Mouse (Mus musculus) brown adipose tissue, adult 24 weeks (tissue): ENCODE measurements around the gene Thrap3. TPM values are rescaled to one million over a fixed set of nuclear protein-coding genes. Genes with fewer than 3 reads are reported as not detected.

Source experiments
- H3K27ac ChIP-seq: fragments of 200-500 bp; replicated peaks from 2 replicates; pipeline ENCODE4 v1.5.1; 2012; ENCODE audit warnings: low read depth, mild to moderate bottlenecking, low read length
- H3K4me1 ChIP-seq: fragments of 200-500 bp; 2 replicates; pipeline ENCODE4 v1.6.1; 2012; ENCODE audit warnings: low read length, mixed read lengths; ENCODE audit not compliant: control insufficient read depth, insufficient read depth, insufficient read length
- H3K4me3 ChIP-seq: fragments of 200-500 bp; 2 replicates; pipeline ENCODE4 v1.5.1; 2012; ENCODE audit warnings: low read depth, mild to moderate bottlenecking, low read length, moderate library complexity; ENCODE audit not compliant: insufficient read depth
- polyA plus RNA-seq: library from polyadenylated mRNA; stranded (reverse); fragments of >200 nt; gene quantifications from 2 replicates; pipeline ENCODE4 v1.2.4, GENCODE M21; 2012; ENCODE audit not compliant: missing spikeins, insufficient read depth, insufficient read length

Thrap3 gene
- polyA plus RNA-seq, 1 experiment: 120 TPM

DNA sequence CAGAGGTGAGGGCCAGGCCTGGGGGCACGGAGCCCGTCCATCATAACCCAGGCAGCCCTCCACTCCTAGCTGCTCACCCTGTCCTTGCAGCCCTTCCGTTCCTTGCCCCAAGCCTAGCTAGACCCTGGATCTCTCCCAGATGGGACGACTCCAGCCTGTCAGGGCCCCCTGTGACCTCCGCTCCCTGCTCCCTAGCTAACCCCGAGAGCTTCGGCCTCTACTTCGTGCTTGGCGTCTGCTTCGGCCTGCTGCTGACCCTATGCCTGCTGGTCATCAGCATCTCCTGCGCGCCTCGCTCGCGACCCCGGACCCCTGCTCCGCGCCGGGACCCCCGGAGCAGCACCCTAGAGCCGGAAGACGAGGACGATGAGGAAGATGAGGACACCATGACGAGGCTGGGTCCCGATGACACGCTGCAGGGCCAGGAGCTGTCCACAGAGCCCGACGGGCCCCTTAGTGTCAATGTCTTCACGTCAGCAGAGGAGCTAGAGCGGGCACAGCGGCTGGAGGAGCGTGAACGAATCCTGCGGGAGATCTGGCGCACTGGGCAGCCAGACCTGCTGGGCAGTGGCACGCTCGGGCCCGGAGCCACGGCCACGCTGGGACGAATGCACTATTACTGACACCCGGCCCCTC is 53.4 kb downstream of the Thrap3 start:
- peak overlapping the region; percentile 83 for H3K27ac ChIP-seq
- H3K4me3 ChIP-seq: peak overlapping the region; percentile 76
- H3K4me1 ChIP-seq: peaks cover 13% of the 10 kb centered on the region

DNA sequence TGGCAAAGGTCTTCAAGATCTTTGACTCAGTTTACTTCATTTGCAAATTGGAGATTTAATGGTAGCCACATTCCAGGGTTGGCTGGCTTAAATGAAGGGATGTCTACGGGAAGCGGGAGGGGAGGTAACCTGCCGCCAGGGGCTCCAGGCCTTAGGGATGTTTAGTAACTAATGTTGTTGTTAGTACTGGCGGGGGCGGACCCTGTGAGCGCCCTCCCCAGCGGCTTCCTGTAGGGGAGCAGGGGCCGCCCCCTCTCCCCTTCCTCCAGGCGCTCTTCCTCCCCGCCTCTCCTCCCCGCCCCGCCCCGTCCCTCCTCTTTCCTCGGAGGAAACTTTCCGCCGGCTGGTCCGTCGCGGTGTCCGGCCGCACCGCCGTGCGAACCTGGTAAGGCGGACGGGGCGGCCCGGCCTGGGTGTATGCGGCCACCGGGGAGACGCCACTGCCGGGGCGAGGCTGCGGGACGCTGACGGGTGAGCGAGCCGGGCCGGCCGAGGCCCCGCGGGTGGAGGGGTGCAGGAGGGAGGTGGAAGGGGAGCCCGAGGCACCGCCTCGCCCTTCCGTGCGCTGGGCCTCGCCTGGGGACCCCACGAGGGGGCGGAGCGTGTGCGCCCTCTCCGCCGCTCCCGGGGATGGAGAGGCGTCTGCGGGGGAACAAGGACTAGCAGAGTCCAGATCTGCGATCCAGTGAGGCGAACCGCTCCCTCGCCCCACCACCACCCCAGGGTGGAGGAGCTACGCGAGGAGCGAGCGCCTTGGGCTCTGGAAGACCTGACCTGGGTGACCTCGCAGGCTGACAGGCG is 54.2 kb downstream of the Thrap3 start:
- peak overlapping the region; percentile 76 for H3K4me3 ChIP-seq
- peak overlapping the region; percentile 83 for H3K27ac ChIP-seq
- peaks cover 13% of the 10 kb centered on the region for H3K4me1 ChIP-seq

DNA sequence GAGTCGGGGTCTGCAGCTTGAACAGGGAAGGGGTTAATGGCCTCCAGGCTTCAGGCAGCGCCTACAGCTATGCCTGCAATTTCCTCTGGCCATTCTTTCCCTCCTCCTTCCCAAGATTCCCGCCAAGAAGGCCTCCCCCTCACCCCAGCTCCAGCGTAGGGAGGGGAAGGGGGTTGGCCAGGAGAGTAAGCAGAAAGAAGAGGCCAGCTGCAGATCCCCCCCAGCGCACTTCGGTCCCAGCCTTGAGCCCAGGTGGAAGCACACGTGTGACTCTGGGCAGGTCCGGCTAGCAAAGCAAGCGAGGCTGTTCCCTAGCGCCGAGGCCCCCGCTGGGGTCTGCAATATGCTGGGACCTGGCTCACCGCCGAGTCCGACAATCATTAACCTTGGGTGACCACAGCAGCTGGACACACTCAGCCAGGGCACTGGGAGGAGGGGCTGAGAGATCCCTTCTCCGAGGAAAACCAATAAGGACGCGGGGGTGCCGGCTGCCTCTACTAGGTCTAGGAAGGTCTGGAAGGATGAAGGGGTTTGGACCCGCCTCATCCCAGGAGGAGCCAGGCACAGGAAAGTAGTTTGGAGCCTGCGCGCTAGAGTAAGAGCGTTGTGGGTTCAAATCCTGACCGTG is 54.9 kb downstream of the Thrap3 start, which contains the start of gene Eva1b:
Gene Eva1b (plus strand): TSS at position 212 of the 628 bp plus-strand sequence.
- Histone ChIP-seq H3K4me3 (peak within 1 kb of the TSS; percentile 76), H3K4me1 (peaks cover 13% of the 10 kb centered on the region), H3K27ac (peak within 1 kb of the TSS; percentile 83)

DNA sequence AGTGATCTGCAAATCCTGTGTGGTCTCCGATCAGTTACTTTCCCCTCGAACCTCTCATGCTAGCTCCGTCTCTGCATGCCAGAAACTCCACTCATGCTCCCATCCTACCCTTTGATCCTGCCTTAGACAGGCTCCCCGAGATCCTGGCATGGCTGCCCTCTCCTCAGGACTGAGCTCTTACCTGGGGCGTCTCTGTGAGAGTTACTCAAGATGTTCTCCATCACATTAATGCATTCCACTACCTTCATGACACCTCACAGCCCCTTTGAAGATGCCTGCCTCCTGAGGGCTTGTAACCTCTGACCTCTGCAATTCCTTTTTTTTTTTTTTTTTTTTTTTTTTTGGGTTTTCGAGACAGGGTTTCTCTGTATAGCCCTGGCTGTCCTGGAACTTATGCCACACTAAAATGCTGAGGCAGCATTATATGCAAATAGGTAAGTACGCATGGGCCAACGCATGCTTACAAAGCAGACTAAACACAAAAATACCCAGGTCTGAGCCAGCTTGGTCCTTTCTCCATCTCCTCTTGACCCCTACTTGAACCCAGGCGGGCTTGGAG is 55.5 kb downstream of the Thrap3 start:
- Histone ChIP-seq H3K4me3 (no peak overlapping the region), H3K27ac (no peak overlapping the region), H3K4me1 (peaks cover 13% of the 10 kb centered on the region)

DNA sequence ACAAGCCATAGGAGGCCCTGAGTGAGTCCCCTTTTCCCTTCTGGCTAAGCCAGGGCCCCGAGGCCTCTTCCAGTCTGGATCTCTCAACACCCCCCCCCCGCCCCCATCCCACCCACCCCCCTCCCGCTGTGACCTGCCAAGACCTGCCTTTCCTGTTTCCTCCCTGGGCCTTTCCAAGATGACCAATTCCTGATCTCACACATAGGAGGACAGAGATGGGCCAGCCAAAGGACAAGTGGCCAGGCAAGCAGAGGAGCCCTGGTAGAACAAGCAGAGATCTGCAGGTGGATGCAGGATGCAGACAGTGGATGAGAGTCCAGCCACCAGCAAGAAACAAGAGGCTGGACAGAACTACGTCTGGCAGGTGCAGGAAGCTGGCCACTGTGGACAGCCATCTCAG is 57.2 kb downstream of the Thrap3 start:
- peaks cover 13% of the 10 kb centered on the region for H3K4me1 ChIP-seq
- no peak overlapping the region for H3K4me3 ChIP-seq
- no peak overlapping the region for H3K27ac ChIP-seq

DNA sequence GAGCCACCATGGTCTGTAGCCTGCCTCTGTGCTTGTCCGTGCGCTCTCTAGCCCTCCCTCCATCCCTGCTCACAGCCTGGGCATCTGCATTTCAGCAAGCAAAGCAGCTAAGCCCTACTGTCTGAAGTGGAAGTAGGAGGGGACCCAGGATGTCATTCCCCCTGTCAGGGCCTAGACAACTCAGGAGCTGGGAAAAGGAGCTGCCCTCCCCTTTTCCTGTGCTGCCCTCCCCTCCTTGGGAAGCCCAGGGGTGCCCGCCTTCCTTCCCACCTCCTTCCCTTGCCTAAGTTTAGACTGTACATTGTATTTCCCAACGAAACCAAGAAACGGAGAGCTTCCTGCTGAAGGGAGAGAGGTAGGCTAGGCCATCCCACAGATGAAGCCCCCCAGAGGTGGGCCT is 61.5 kb downstream of the Thrap3 start:
- Histone ChIP-seq H3K4me3 (no peak overlapping the region), H3K27ac (no peak overlapping the region), H3K4me1 (no peaks in the 10 kb centered on the region)

DNA sequence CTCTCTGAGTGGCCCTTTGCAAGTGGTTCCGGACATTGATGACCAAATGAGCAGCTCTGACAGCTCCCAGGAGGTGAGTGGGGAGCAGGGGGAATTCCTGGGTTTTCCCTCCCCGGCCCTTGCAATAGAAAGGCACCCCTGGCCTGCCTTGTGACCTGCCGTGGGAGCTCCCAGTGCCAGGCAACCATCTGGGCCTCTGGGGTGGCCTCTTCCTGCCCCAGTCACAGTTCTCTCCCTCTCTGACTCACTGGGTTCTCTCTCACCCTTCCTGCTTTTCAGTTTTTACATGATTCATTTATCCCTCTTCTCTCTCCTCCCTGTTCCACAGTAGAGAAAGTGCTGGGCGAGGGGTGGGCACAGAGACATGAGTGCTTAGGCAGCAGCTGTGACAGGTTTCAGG is 64.8 kb downstream of the Thrap3 start:
- no peak overlapping the region for H3K4me3 ChIP-seq
- H3K27ac ChIP-seq: no peak overlapping the region
- H3K4me1 ChIP-seq: peaks cover 14% of the 10 kb centered on the region; the same call in 1 of the 2 replicates

DNA sequence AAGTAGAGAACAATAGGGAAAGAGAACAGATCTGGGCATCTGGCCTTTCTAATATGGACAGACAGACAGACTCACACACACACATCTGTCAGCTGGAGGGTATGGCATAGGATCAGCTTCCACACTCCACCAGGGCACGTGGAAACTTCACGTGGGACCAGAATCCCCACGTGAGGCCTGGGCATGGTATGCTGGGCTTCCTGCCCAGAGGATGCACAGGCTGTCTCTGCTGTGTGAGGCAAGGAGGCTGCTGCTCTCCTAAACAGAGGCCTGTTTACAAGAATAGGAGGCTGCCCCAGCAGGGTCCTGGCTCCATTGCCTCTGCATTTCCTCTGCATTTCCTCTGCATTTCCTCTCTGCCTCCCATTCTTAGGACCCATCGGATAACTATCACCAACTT is 67.9 kb downstream of the Thrap3 start:
- H3K4me1 ChIP-seq: peaks cover 28% of the 10 kb centered on the region
- no peak overlapping the region for H3K4me3 ChIP-seq
- H3K27ac ChIP-seq: peak overlapping the region; percentile 19; the same call in 1 of the 2 replicates

DNA sequence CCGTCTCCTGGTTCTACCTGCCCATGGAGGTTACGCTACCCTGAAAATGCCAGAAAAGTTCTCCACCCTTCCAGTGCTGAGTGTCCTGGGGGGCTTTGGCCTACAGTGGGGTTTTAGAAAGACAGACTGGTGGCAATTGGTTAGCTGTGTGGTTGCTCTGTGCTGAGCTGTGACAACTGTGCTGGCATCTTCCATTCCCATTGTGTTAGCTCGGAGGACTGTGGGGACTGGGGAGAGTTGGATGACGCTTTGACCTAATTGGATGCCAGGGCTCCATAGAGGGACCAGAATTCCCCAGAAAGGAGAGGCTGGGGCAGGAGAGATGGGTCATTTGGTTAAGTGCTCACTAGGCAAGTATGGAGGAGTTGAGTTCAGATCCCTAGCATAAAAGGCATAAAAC is 68.3 kb downstream of the Thrap3 start:
- peak overlapping the region; percentile 19; the same call in 1 of the 2 replicates for H3K27ac ChIP-seq
- H3K4me1 ChIP-seq: peaks cover 28% of the 10 kb centered on the region
- no peak overlapping the region for H3K4me3 ChIP-seq

DNA sequence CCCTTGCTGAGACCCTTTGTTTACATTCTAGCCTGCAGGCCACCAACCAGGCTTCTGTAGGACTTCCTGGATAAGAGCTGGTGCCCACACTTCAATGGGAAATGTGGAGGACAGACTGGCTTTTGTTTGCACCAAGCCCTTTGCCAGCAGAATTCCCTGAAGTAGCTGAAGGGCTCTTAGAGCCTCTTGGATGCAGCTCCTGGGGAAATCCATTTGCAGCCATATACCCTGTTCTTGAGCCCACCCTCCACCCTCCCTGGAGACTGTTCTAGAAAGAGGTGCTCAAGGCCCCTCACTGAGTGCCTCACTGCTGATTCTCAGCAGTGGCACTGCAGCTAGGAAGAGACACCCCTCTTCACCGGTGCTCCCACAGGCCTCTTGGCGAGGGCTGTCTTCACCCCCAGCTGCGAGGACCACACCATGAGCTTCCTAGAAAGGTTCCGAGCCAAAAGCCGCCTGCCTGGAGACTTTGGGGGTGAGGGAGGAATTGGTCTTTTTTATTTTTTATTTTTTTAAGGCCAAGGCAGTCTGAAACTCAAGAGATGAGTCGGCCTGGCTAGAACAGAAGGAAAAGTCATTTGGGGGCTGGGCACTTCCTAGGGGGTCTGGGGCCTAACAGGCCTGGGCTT is 69.8 kb downstream of the Thrap3 start:
- peaks cover 28% of the 10 kb centered on the region for H3K4me1 ChIP-seq
- no peak overlapping the region for H3K4me3 ChIP-seq
- peak overlapping the region; percentile 62; the same call in 1 of the 2 replicates for H3K27ac ChIP-seq

DNA sequence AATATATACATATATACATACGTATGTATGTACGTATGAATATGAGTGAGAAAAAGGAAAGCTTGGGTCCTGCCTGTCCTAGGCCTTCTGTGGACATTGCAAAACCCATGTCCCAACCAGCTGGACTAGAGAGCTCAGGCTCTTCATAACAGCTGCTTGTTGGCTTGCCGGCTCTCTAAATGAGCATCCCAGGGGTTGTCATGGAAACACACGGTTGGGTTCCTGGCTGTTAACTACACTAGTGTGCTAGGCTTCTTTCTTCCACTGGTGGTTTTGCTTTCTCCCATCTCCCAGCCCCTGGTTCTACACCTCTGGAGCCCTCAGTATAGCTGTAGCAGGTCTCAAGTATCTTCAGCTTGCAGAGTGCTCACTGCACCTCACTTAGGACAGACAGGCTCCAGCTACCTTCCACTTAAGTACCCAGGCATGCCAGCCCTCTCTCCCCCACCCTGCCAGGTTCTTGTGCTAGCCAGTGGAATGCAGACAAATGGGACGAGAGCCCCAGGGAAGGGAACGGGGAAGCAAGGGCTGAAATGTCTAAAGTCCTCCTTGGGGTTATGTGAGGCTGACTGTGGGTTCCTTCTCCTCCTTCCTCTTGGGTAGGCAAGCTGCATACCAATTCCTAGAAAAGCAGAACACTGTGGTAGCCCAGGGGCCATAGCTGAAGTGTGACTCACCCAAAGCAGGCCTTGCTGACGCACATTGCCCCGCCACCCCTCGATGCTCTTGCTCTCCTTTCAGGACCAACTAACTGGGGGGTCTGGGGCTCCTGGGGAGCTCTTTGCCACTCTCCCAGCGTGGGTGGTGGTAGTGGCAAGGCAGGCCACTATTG is 71.1 kb downstream of the Thrap3 start:
- Histone ChIP-seq H3K4me3 (no peak overlapping the region), H3K4me1 (peaks cover 28% of the 10 kb centered on the region), H3K27ac (peak overlapping the region; percentile 62)

DNA sequence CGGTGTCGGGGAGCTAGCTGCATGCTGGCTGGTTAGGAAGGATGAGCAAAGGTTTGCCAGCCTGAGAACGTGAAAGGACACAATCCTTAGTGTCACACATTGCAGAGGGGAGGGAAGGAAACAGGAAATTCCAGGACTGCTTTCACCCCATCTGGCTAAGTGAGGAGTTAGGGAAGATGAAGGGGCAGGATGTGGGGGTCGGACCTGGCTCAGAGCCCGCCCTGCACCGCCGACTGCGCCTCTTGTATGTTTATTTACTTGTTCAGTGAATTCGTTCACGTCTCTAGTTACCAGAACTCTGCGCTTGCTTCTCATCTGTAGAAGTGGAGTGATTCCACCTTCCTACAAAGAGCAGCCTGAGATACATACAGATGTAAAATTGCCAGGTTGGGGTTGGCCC is 72.1 kb downstream of the Thrap3 start:
- Histone ChIP-seq H3K4me3 (no peak overlapping the region), H3K4me1 (peaks cover 28% of the 10 kb centered on the region), H3K27ac (peak overlapping the region; percentile 26)

DNA sequence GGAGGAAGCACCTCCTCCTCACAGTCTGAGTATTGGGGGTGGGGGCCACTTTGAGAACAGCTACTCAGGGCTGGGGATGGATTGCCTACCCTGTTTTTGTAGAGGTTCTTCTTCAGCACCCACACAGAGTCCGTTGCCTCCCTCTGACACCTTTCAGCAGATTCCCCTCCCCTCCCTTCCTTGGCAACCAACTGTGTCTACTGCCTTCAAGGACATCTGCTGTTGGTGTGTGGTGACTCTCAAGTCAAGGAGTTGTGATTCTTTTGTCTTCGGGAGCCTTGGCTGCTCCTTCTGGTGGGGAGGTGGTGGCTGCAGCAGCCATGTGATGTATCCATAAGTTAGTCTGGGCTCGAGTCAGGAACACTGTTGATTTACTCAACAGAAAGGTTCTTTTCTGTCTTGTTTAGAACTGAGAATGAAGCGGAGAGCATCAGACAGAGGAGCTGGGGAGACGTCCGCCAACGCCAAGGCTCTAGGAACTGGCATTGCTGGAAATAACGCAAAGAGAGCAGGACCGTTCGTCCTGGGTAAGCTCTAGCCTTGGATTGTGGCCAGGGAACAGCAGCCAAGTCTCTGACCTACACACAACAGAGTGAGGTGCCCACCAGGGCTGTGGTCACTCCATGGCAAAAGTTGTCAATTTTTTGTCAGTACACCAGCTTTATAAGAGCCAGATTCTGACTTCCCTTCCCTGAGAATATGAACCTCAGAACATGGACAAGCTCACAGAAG is 79.1 kb downstream of the Thrap3 start:
- H3K27ac ChIP-seq: no peak overlapping the region
- no peak overlapping the region for H3K4me3 ChIP-seq

More for the DNA sequence above, 79.1 kb downstream of the Thrap3 start:
- peaks cover 3% of the 10 kb centered on the region; the same call in 1 of the 2 replicates for H3K4me1 ChIP-seq
